8 mouse cellular contexts compared by ENCODE assay signal in genomic region chr12:59039971-59040844, GRCm38 (mm10). TPM values are rescaled to one million over a fixed set of nuclear protein-coding genes. Genes with fewer than 3 reads are reported as not detected.
DNase-seq lines count a peak whose midpoint lies in the region; ATAC-seq and TF ChIP-seq lines count a peak whose summit lies in the region.

No protein-coding gene starts in this region.

- peak; percentile 17; the same call in 1 of the 2 replicates for TF ChIP-seq EP300 in heart, postnatal 0 days (IDR thresholded peaks at IDR 0.05; ENCODE audit: low read depth)

- CTCF ChIA-PET in Patski (lab: Charles Lee) = no interaction called here

- peak; percentile 69 for ATAC-seq in Patski
- ATAC-seq in embryonic facial prominence, embryonic 13.5 days (ENCODE audit: insufficient number of reproducible peaks, insufficient read depth, low FRiP score, low TSS enrichment, low read depth) = peak; percentile 78; the same call in 1 of the 2 replicates
- ATAC-seq in heart, postnatal 0 days (ENCODE audit: insufficient read depth, low read depth) = peak; percentile 90
- peak; percentile 75 for ATAC-seq in megakaryocyte, adult 5-6 weeks (ENCODE audit: poor library complexity, severe bottlenecking)

- POLR2A ChIA-PET in Patski (lab: Charles Lee) = no interaction called here

- H3K4me1 ChIP-seq in embryonic facial prominence, embryonic 13.5 days = 0 out of 2 replicates have a peak, but pooled peaks cover 4% of the 10 kb centered on the region
- peaks cover 3% of the 10 kb centered on the region; the same call in 1 of the 2 replicates for H3K4me1 ChIP-seq in heart, postnatal 0 days (ENCODE audit: control insufficient read depth, insufficient read depth)

- H3K36me3 ChIP-seq in embryonic facial prominence, embryonic 13.5 days = peaks cover 39% of the 10 kb centered on the region
- H3K36me3 ChIP-seq in heart, postnatal 0 days (replicated peaks; ENCODE audit: control insufficient read depth, insufficient read depth, low read length) = peaks cover 23% of the 10 kb centered on the region

- in situ Hi-C loops in Patski (cut with MboI; ENCODE audit: low pct_unique_long_range_greater_than_20kb) = no loop called here

- H3K27ac ChIP-seq in embryonic facial prominence, embryonic 13.5 days = peak overlapping the region; percentile 72; the same call in 1 of the 2 replicates
- H3K27ac ChIP-seq in heart, postnatal 0 days (ENCODE audit: low read depth) = peak overlapping the region; percentile 91

- no peak overlapping the region for H3K9ac ChIP-seq in embryonic facial prominence, embryonic 13.5 days
- peak overlapping the region; percentile 48 for H3K9ac ChIP-seq in heart, postnatal 0 days (replicated peaks; ENCODE audit: low read depth, low read length)

- peak; percentile 99 for DNase-seq in A20 (ENCODE audit: low read depth, low spot score)
- no peak for DNase-seq in Patski (ENCODE audit: low read depth, low spot score)
- peak; percentile 53 for DNase-seq in heart, postnatal 0 days (ENCODE audit: low spot score)
- peak; percentile 62 for DNase-seq in kidney, postnatal 10 days
- DNase-seq in spleen, adult 12 weeks (ENCODE audit: low spot score) = peak; percentile 12
- DNase-seq in frontal cortex, adult 2 months (ENCODE audit: extremely low spot score in 1 of 2, low spot score in 1 of 2) = no peak

- H3K4me2 ChIP-seq in embryonic facial prominence, embryonic 13.5 days = peak overlapping the region; percentile 43
- peak overlapping the region; percentile 46; the same call in 1 of the 2 replicates for H3K4me2 ChIP-seq in heart, postnatal 0 days (ENCODE audit: low read depth, low read length)

- H3K4me3 ChIP-seq in embryonic facial prominence, embryonic 13.5 days = peak overlapping the region; percentile 16; the same call in 1 of the 2 replicates
- peak overlapping the region; percentile 17; the same call in 1 of the 2 replicates for H3K4me3 ChIP-seq in heart, postnatal 0 days (ENCODE audit: low read depth, low read length)

- H3K9me3 ChIP-seq in embryonic facial prominence, embryonic 13.5 days = no peaks in the 10 kb centered on the region
- no peaks in the 10 kb centered on the region for H3K9me3 ChIP-seq in heart, postnatal 0 days (replicated peaks; ENCODE audit: control insufficient read depth, low read length)

- WGBS in embryonic facial prominence, embryonic 13.5 days = 5% methylated on average over 23 of the region's 23 CpGs
- 6% methylated on average over 23 of the region's 23 CpGs for WGBS in heart, postnatal 0 days

- no peaks in the 10 kb centered on the region for H3K27me3 ChIP-seq in Patski
- H3K27me3 ChIP-seq in embryonic facial prominence, embryonic 13.5 days = no peaks in the 10 kb centered on the region
- no peaks in the 10 kb centered on the region for H3K27me3 ChIP-seq in heart, postnatal 0 days (ENCODE audit: control insufficient read depth, insufficient read depth, low read length)

- no peak for TF ChIP-seq CTCF in Patski (IDR thresholded peaks at IDR 0.05)
- TF ChIP-seq CTCF in heart, postnatal 0 days (IDR thresholded peaks at IDR 0.05; ENCODE audit: low read depth) = no peak

RNA-seq across cellular contexts. Expression of gene Trappc6b, which starts 21.1 kb away (rescaled TPM):
- polyA plus RNA-seq in Patski (2021) = 86.3 TPM
- polyA plus RNA-seq in embryonic facial prominence, embryonic 13.5 days (2015; fragmentation: Nextera tagmentation; extraction: Ambion mirVana) = 89.1 and 95.8 TPM in 2 replicates
- 23.2 and 57.8 TPM in 2 replicates for total RNA-seq in heart, postnatal 0 days (2014; rRNA removed; ENCODE audit: low replicate concordance)
- polyA plus RNA-seq in heart, postnatal 0 days (2015; fragmentation: Nextera tagmentation; extraction: Ambion mirVana) = 95.4 and 96.6 TPM in 2 replicates
- total RNA-seq in megakaryocyte, adult 5-6 weeks (2015) = 86.7 and 89.7 TPM in 2 replicates
- total RNA-seq in megakaryocyte, adult 5-6 weeks (2017) = 47.0 and 65.2 TPM in 2 replicates
- 180 and 211 TPM in 2 replicates for polyA plus RNA-seq in frontal cortex, adult 2 months (2012; rRNA removed)

RNA-seq across cellular contexts. Expression of gene Pnn, which starts 26.5 kb away (rescaled TPM):
- 55.8 TPM for polyA plus RNA-seq in Patski (2021)
- 135 and 141 TPM in 2 replicates for polyA plus RNA-seq in embryonic facial prominence, embryonic 13.5 days (2015; fragmentation: Nextera tagmentation; extraction: Ambion mirVana)
- 6.7 and 11.8 TPM in 2 replicates for total RNA-seq in heart, postnatal 0 days (2014; rRNA removed; ENCODE audit: low replicate concordance)
- polyA plus RNA-seq in heart, postnatal 0 days (2015; fragmentation: Nextera tagmentation; extraction: Ambion mirVana) = 36.6 and 41.3 TPM in 2 replicates
- 45.4 and 47.7 TPM in 2 replicates for total RNA-seq in megakaryocyte, adult 5-6 weeks (2015)
- 67.4 and 83.2 TPM in 2 replicates for total RNA-seq in megakaryocyte, adult 5-6 weeks (2017)
- 105 and 114 TPM in 2 replicates for polyA plus RNA-seq in frontal cortex, adult 2 months (2012; rRNA removed)

RNA-seq across cellular contexts. Expression of gene Gemin2, which starts 27.0 kb away (rescaled TPM):
- 13.9 TPM for polyA plus RNA-seq in Patski (2021)
- polyA plus RNA-seq in embryonic facial prominence, embryonic 13.5 days (2015; fragmentation: Nextera tagmentation; extraction: Ambion mirVana) = 32.3 and 38.3 TPM in 2 replicates
- 3.7 and 4.7 TPM in 2 replicates for total RNA-seq in heart, postnatal 0 days (2014; rRNA removed; ENCODE audit: low replicate concordance)
- polyA plus RNA-seq in heart, postnatal 0 days (2015; fragmentation: Nextera tagmentation; extraction: Ambion mirVana) = 16.0 and 16.3 TPM in 2 replicates
- 10.1 and 14.3 TPM in 2 replicates for total RNA-seq in megakaryocyte, adult 5-6 weeks (2015)
- 9.3 and 10.7 TPM in 2 replicates for total RNA-seq in megakaryocyte, adult 5-6 weeks (2017)
- 8.1 and 8.3 TPM in 2 replicates for polyA plus RNA-seq in frontal cortex, adult 2 months (2012; rRNA removed)

RNA-seq across cellular contexts. Expression of gene Sec23a, which starts 28.4 kb away (rescaled TPM):
- 47.3 TPM for polyA plus RNA-seq in Patski (2021)
- 83.1 and 87.9 TPM in 2 replicates for polyA plus RNA-seq in embryonic facial prominence, embryonic 13.5 days (2015; fragmentation: Nextera tagmentation; extraction: Ambion mirVana)
- total RNA-seq in heart, postnatal 0 days (2014; rRNA removed; ENCODE audit: low replicate concordance) = 58.9 and 77.7 TPM in 2 replicates
- polyA plus RNA-seq in heart, postnatal 0 days (2015; fragmentation: Nextera tagmentation; extraction: Ambion mirVana) = 41.5 and 42.8 TPM in 2 replicates
- 17.5 and 21.1 TPM in 2 replicates for total RNA-seq in megakaryocyte, adult 5-6 weeks (2015)
- total RNA-seq in megakaryocyte, adult 5-6 weeks (2017) = 20.5 and 21.1 TPM in 2 replicates
- polyA plus RNA-seq in frontal cortex, adult 2 months (2012; rRNA removed) = 46.1 and 53.5 TPM in 2 replicates

RNA-seq across cellular contexts. Expression of gene Mia2, which starts 55.4 kb away (rescaled TPM):
- 103 TPM for polyA plus RNA-seq in Patski (2021)
- polyA plus RNA-seq in embryonic facial prominence, embryonic 13.5 days (2015; fragmentation: Nextera tagmentation; extraction: Ambion mirVana) = 62.6 and 64.5 TPM in 2 replicates
- total RNA-seq in heart, postnatal 0 days (2014; rRNA removed; ENCODE audit: low replicate concordance) = 25.4 and 32.3 TPM in 2 replicates
- 43.6 and 43.8 TPM in 2 replicates for polyA plus RNA-seq in heart, postnatal 0 days (2015; fragmentation: Nextera tagmentation; extraction: Ambion mirVana)
- total RNA-seq in megakaryocyte, adult 5-6 weeks (2015) = 259 and 268 TPM in 2 replicates
- 263 and 350 TPM in 2 replicates for total RNA-seq in megakaryocyte, adult 5-6 weeks (2017)
- polyA plus RNA-seq in frontal cortex, adult 2 months (2012; rRNA removed) = 55.1 and 61.7 TPM in 2 replicates

Comparison
In these comparisons a context has a peak if more than half of its experiments do, and no peak if none do; other contexts are left out.
1. DNase-seq: peak in A20 (single experiment), heart, postnatal 0 days (single experiment), kidney, postnatal 10 days (single experiment) and spleen, adult 12 weeks (single experiment); none in Patski (single experiment) and frontal cortex, adult 2 months (0 of 2).
2. Peak in every context shown above with its lines, with median percentiles within 50 percentile points of each other: ATAC-seq.